Mouse (Mus musculus) heart, postnatal 0 days (tissue): ENCODE data around the gene Arhgdig. TPM values are rescaled to one million over a fixed set of nuclear protein-coding genes. Genes with fewer than 3 reads are reported as not detected.

Experiments
- ATAC-seq: fragments of 200-750 bp; cut with Nextera tagmentation; 2 replicates; pipeline ENCODE4 v1.8.0; 2017; ENCODE audit warnings: low read depth, moderate number of reproducible peaks, moderate library complexity; ENCODE audit not compliant: insufficient read depth
- DNase-seq: peaks from one replicate; pipeline ENCODE4 v3.0.0-alpha.2; 2016; ENCODE audit warnings: low spot score
- H3K27ac ChIP-seq: fragments of 300-500 bp; sonication (generic); 2 replicates; pipeline ENCODE4 v1.5.1; 2014; ENCODE audit warnings: low read depth, mild to moderate bottlenecking
- H3K27me3 ChIP-seq: fragments of 300-500 bp; sonication (generic); 2 replicates; pipeline ENCODE4 v1.6.1; 2014; ENCODE audit warnings: low read length, mixed read lengths; ENCODE audit not compliant: control insufficient read depth, insufficient read depth
- H3K36me3 ChIP-seq: fragments of 300-500 bp; sonication (generic); replicated peaks from 2 replicates; pipeline ENCODE4 v1.6.1; 2014; ENCODE audit warnings: low read length, mixed read lengths; ENCODE audit not compliant: control insufficient read depth, insufficient read depth
- H3K4me1 ChIP-seq: fragments of 300-500 bp; sonication (generic); 2 replicates; pipeline ENCODE4 v1.6.1; 2014; ENCODE audit warnings: antibody characterized with exemption; ENCODE audit not compliant: control insufficient read depth, insufficient read depth
- H3K4me2 ChIP-seq: fragments of 300-500 bp; sonication (generic); 2 replicates; pipeline ENCODE4 v1.6.1; 2014; ENCODE audit warnings: low read depth, mild to moderate bottlenecking, low read length, moderate library complexity
- H3K4me3 ChIP-seq: fragments of 300-500 bp; sonication (generic); 2 replicates; pipeline ENCODE4 v1.5.1; 2014; ENCODE audit warnings: low read depth, low read length
- H3K9ac ChIP-seq: fragments of 300-500 bp; sonication (generic); replicated peaks from 2 replicates; pipeline ENCODE4 v1.6.1; 2014; ENCODE audit warnings: low read depth, low read length, mixed read lengths
- H3K9me3 ChIP-seq: fragments of 300-500 bp; sonication (generic); replicated peaks from 2 replicates; pipeline ENCODE4 v1.6.1; 2016; ENCODE audit warnings: low read length; ENCODE audit not compliant: control insufficient read depth
- CTCF ChIP-seq: IDR thresholded peaks from 2 replicates; pipeline ENCODE4 v1.5.1; 2016; ENCODE audit warnings: antibody characterized with exemption, control low read depth, low read depth
- EP300 ChIP-seq: IDR thresholded peaks from 2 replicates; pipeline ENCODE4 v1.6.1; 2016; ENCODE audit warnings: antibody characterized with exemption, low read depth
- WGBS: fragments of 180-500 bp; shearing (Covaris S2); extraction: QIAGEN DNeasy Blood & Tissue Kit; methylation state at CpG from one replicate; pipeline ENCODE4 v1.1.7; 2014; 5-methylcytosine and 5-hydroxymethylcytosine counted together
- polyA plus RNA-seq: library from polyadenylated mRNA; unstranded; fragments of >200 nt; fragmentation: Nextera tagmentation; extraction: Ambion mirVana; gene quantifications from 2 replicates; pipeline ENCODE4 v1.2.1, GENCODE M21; 2015
- total RNA-seq: library from RNA; depleted of rRNA; stranded (reverse); fragments of >200 nt; gene quantifications from 2 replicates; pipeline ENCODE4 v1.2.3, GENCODE M21; 2014; ENCODE audit warnings: low replicate concordance

Arhgdig gene
- total and polyA plus RNA-seq, 2 experiments from 2014 or later = 1.4 to 1.9 TPM

DNA sequence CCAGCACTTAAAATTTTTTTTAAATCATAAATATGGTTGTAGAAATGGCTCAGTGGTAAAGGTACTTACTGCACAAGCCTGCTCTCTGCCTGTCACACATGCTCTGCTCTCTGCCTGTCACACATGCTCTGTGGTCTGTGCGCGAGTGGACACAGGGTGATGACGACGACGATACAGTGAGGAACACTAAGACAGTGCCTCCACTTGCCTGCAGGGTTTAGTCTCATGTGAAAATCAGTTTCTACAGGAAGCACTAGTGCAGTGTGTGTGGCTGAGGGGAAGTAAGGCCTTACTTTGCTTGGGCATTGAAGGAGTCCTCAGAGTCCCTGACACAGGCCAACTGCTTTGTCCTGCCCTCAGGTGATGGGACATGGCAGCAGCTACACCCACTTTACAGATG is 22.2 kb upstream of the Arhgdig start:
- no peak overlapping the region for H3K9ac ChIP-seq
- H3K36me3 ChIP-seq = no peaks in the 10 kb centered on the region; the same call in 1 of the 2 replicates
- WGBS = 87% methylated on average over 5 of the region's 5 CpGs
- no peaks in the 10 kb centered on the region for H3K9me3 ChIP-seq
- DNase-seq (no peak), ATAC-seq (no peak)
- no peak overlapping the region for H3K27ac ChIP-seq
- H3K4me2 ChIP-seq = no peak overlapping the region
- H3K4me1 ChIP-seq = no peaks in the 10 kb centered on the region
- no peak overlapping the region for H3K4me3 ChIP-seq
- TF ChIP-seq EP300 (no peak), CTCF (no peak)
- no peaks in the 10 kb centered on the region for H3K27me3 ChIP-seq

DNA sequence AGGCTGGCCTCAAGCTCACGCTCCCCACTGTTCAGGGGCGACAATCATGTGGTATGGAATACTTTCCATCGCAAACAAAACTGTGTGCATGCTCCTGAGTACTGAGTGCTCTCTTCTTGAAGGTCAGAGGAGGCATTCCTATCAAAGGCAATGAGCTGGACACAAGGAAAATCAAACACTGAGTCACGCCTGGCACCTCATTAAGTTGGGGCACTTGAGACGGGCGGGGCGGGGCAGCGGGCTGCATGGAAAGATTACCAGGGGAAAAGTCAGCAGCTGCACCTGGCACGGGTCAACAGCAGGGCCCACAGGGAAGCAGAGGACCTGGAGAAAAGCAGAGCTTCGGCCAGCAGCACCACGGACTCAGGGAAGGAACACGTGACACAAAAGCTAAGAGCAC is 17.6 kb upstream of the Arhgdig start:
- ATAC-seq = 0 out of 2 replicates have a peak, but pooled peaks have one; percentile 20
- no peak for DNase-seq
- Histone ChIP-seq H3K27ac (no peak overlapping the region), H3K4me2 (no peak overlapping the region), H3K9ac (no peak overlapping the region), H3K4me3 (no peak overlapping the region), H3K27me3 (no peaks in the 10 kb centered on the region), H3K9me3 (no peaks in the 10 kb centered on the region), H3K4me1 (no peaks in the 10 kb centered on the region), H3K36me3 (0 out of 2 replicates have a peak, but pooled peaks cover under 1% of the 10 kb centered on the region)
- 47% methylated on average over 12 of the region's 12 CpGs for WGBS
- TF ChIP-seq EP300 = no peak
- TF ChIP-seq CTCF = no peak

DNA sequence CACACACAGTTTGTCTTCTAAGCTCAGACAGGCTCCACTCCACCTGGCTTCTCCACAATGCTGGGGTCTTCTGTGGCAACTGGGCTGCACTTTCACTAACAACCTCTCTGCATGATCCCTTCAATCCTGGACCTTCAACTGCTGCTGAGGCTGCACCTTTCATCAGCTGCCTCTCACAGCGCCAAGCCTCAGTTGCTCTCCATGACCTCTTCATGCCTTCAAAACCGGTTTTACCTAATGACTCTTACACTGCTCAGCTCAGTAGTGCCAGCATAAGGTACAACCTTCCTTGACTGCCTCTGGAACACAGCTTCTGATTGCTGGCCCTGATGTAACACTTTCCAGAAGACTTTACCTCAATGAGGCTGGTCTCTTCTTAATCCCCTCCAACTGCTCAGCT is 13.9 kb upstream of the Arhgdig start:
- H3K27me3 ChIP-seq = no peaks in the 10 kb centered on the region
- DNase-seq = no peak
- no peak overlapping the region for H3K9ac ChIP-seq
- no peak for ATAC-seq
- H3K4me2 ChIP-seq = no peak overlapping the region
- WGBS = 53% methylated on average over 2 of the region's 2 CpGs
- H3K27ac ChIP-seq = no peak overlapping the region
- H3K9me3 ChIP-seq = no peaks in the 10 kb centered on the region
- peaks cover 14% of the 10 kb centered on the region; the same call in 1 of the 2 replicates for H3K36me3 ChIP-seq
- H3K4me3 ChIP-seq = no peak overlapping the region
- TF ChIP-seq CTCF (no peak), EP300 (no peak)
- no peaks in the 10 kb centered on the region for H3K4me1 ChIP-seq

DNA sequence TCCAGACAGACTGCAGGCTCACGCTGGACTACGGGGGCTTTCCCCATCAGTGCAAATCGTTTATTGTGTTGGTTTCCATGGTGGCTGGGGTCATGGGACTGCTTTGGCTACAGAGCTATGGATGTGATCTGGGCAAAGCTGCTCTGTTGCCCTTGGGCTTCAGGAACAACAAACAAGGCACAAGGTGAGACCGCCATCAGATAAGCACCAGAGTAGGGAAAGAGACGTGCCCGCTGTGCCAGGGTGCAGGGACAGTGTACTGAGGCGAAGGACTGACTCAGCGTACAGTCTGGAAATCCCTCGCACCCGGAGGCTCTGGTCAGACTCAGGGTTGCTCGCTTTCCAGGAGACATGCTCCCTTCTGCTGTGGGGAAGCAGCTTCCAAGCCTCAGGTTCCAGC is 5.1 kb upstream of the Arhgdig start:
- no peak overlapping the region for H3K4me2 ChIP-seq
- no peak for TF ChIP-seq CTCF
- TF ChIP-seq EP300 = no peak
- H3K4me3 ChIP-seq = no peak overlapping the region
- H3K9me3 ChIP-seq = no peaks in the 10 kb centered on the region
- H3K36me3 ChIP-seq = peaks cover 25% of the 10 kb centered on the region; the same call in 1 of the 2 replicates
- H3K27me3 ChIP-seq = no peaks in the 10 kb centered on the region
- WGBS = 77% methylated on average over 11 of the region's 11 CpGs
- no peak overlapping the region for H3K9ac ChIP-seq
- DNase-seq (no peak), ATAC-seq (peak; percentile 24; the same call in 1 of the 2 replicates)
- no peaks in the 10 kb centered on the region for H3K4me1 ChIP-seq
- H3K27ac ChIP-seq = no peak overlapping the region

- H3K4me1 ChIP-seq = no peaks in the 10 kb centered on the region
- H3K9me3 ChIP-seq = no peaks in the 10 kb centered on the region
- no peak overlapping the region for H3K4me3 ChIP-seq
- peaks cover 21% of the 10 kb centered on the region; the same call in 1 of the 2 replicates for H3K36me3 ChIP-seq
- no peak for TF ChIP-seq EP300
- TF ChIP-seq CTCF = no peak
- H3K4me2 ChIP-seq = no peak overlapping the region
- 88% methylated on average over 7 of the region's 7 CpGs for WGBS
- ATAC-seq (no peak), DNase-seq (no peak)
- no peaks in the 10 kb centered on the region for H3K27me3 ChIP-seq
- H3K27ac ChIP-seq = no peak overlapping the region
- no peak overlapping the region for H3K9ac ChIP-seq
Observed at GRCm38 (mm10) chr17:26212241-26212640, 4.7 kb upstream of the Arhgdig start.

DNA sequence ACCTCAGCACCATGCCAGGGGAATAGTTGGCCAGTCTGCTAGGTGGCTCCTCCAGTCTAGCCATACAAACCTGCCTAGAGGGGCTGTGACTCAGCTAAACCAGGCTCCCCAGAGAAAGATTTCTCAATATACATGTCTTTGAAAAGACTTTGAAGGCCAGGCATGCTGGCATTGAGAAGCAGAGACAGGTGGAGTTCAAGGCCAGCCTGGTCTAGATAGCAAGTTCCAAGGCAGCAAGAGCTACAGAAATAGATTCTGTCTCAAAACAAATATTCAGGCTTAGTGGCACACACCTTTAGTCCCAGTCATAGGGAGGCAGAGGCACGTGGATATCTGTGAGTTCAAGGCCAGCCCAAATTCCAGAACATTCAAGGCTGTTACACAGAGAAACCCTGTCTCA is 1.2 kb downstream of the Arhgdig start:
- peaks cover 11% of the 10 kb centered on the region for H3K4me1 ChIP-seq
- H3K4me3 ChIP-seq = no peak overlapping the region
- DNase-seq (no peak), ATAC-seq (no peak)
- 50% methylated on average over 1 of the region's 1 CpGs for WGBS
- H3K27me3 ChIP-seq = peaks cover 34% of the 10 kb centered on the region
- no peak overlapping the region for H3K4me2 ChIP-seq
- H3K9ac ChIP-seq = no peak overlapping the region
- no peaks in the 10 kb centered on the region for H3K9me3 ChIP-seq
- H3K36me3 ChIP-seq = no peaks in the 10 kb centered on the region
- no peak overlapping the region for H3K27ac ChIP-seq
- TF ChIP-seq EP300 (no peak), CTCF (no peak)
